Mouse (Mus musculus): ENCODE data around the gene Pgap2. TPM values are rescaled to one million over a fixed set of nuclear protein-coding genes. Genes with fewer than 3 reads are reported as not detected.

Gene Pgap2
- total RNA-seq (2012; rRNA removed) = 21.1 and 29.2 TPM in 2 replicates
- polyA plus RNA-seq (2012; ENCODE audit: insufficient read depth in 1 of 2, insufficient read length in 2 of 2, low read depth in 1 of 2, low replicate concordance in 2 of 2, missing spikeins in 1 of 2) = 10 to 100 TPM in 1 of 2 experiments, not detected in 1; 91.1 TPM

DNA sequence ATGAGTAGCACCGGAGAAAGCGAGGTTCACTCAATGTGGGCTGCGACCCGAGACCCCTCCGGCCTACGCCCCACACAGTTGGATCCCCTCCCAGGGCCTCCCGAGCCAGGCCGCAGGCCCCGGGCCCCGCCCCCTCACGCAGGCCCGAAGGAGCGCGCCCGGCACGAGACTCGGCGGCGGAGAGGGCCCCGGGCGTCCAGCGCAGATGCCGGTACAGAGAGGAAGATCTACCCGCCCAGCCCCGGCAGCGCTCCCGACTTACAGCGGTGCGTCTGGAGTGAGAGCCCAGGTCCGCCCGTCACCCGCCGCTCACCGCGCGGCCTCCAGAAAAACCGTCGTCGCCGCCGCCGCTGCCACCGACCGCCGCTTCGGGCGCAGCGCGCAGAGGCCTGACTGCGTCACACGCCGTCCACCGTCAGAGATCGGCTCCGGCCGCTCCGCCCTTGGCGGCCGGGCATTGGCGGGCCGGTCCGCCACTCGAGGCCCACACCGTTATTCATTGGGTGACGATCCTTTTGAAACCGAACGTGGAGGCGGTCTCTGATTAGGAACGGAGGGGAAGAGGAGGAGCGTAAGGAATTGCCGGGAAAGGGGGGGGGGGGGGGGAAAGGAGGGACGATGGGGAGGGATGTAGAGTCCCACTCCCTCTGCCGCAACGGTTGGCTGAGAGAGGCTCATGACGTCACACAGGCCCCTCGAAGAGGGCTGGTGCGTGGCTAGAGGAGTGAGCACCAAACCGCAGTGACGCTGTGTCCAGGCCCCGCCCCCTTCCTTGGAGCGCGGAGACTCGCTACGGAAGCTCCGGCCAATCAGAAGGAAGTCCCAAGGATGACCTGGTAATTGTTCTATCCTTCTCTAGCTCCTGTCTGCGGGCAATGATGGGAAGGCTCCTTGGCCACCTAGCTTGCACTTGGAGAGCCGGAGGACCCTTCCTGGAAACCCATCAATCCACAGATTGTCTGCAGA, at the start of gene Pgap2, which contains the start of gene Nup98:
Gene Pgap2 (plus strand): TSS at position 453 of the 966 bp plus-strand sequence.
Gene Nup98 (minus strand): TSS at position 421 of the 966 bp plus-strand sequence.
- Histone ChIP-seq H3K9ac (ENCODE audit: control insufficient read depth, low read depth, low read length, poor library complexity, severe bottlenecking) (peak within 1 kb of the TSS; percentile 91), H3K27me3 (ENCODE audit: control insufficient read depth in 1 of 2, insufficient read depth in 2 of 2, low read length in 2 of 2) (no peaks in the 10 kb centered on the region), H3K9me3 (replicated peaks; ENCODE audit: insufficient read depth, low read length) (no peaks in the 10 kb centered on the region), H3K4me3 (ENCODE audit: control insufficient read depth in 1 of 2, insufficient read depth in 1 of 2, low read depth in 2 of 2, low read length in 2 of 2) (peak within 1 kb of the TSS; percentile 77 to 78), H3K27ac (ENCODE audit: control insufficient read depth, low read depth, low read length) (peak within 1 kb of the TSS; percentile 80), H3K4me1 (ENCODE audit: control insufficient read depth in 1 of 2, insufficient read depth in 2 of 2, low read length in 2 of 2) (peaks cover 4 to 11% of the 10 kb centered on the region in 2 experiments; a peak in 3 of 4 replicates), H3K79me2 (ENCODE audit: control insufficient read depth, insufficient read depth, low read length, poor library complexity) (peaks cover 27% of the 10 kb centered on the region), H3K36me3 (ENCODE audit: control insufficient read depth in 1 of 2, insufficient read depth in 2 of 2, low read length in 2 of 2) (peaks cover 9 to 37% of the 10 kb centered on the region in 2 experiments; a peak in 3 of 4 replicates)
- peak; percentile 100 for DNase-seq (ENCODE audit: low read depth, low spot score)
- TF ChIP-seq ZKSCAN1 (IDR thresholded peaks at IDR 0.05; ENCODE audit: low read depth, low read length) (no peak), TBP (IDR thresholded peaks at IDR 0.05; ENCODE audit: low read depth, low read length) (peak; percentile 63), MEF2A (IDR thresholded peaks at IDR 0.05; ENCODE audit: extremely low read depth, insufficient replicate concordance, low read depth, low read length, poor library complexity, severe bottlenecking) (0 out of 2 replicates have a peak, but pooled peaks have one; percentile 38), BHLHE40 (IDR thresholded peaks at IDR 0.05; ENCODE audit: borderline replicate concordance, low read depth, low read length) (peak; percentile 97), USF1 (IDR thresholded peaks at IDR 0.05; ENCODE audit: low read depth, low read length) (peak; percentile 59), CHD1 (IDR thresholded peaks at IDR 0.05; ENCODE audit: low read depth, low read length) (no peak), POLR2AphosphoS2 (IDR thresholded peaks at IDR 0.05; ENCODE audit: low read length) (peak; percentile 12; the same call in 1 of the 2 replicates), NELFE (IDR thresholded peaks at IDR 0.05; ENCODE audit: low read depth, low read length) (peak; percentile 65), MAX (IDR thresholded peaks at IDR 0.05; ENCODE audit: low read length) (peak; percentile 85), CTCF (IDR thresholded peaks at IDR 0.05 in 2 of 3, conservative IDR thresholded peaks at IDR 0.05 in 1 of 3; ENCODE audit: control insufficient read depth in 1 of 3, insufficient read depth in 1 of 3, low read depth in 2 of 3, low read length in 3 of 3, poor library complexity in 1 of 3, severe bottlenecking in 1 of 3) (no peak; a peak in 1 of 6 replicates), HCFC1 (IDR thresholded peaks at IDR 0.05; ENCODE audit: low read depth, low read length) (peak; percentile 80), TAL1 (IDR thresholded peaks at IDR 0.05; ENCODE audit: low read length) (no peak), MYB (IDR thresholded peaks at IDR 0.05; ENCODE audit: low read depth, low read length) (no peak), MYC (IDR thresholded peaks at IDR 0.05; ENCODE audit: low read depth, low read length) (peak; percentile 23; the same call in 1 of the 2 replicates), JUND (IDR thresholded peaks at IDR 0.05; ENCODE audit: low read depth, low read length) (no peak), NRF1 (IDR thresholded peaks at IDR 0.05; ENCODE audit: insufficient read depth, low read depth, low read length, poor library complexity, severe bottlenecking) (peak; percentile 54; the same call in 1 of the 2 replicates), MAZ (IDR thresholded peaks at IDR 0.05; ENCODE audit: low read depth, low read length) (peak; percentile 63; the same call in 1 of the 2 replicates), GATA1 (IDR thresholded peaks at IDR 0.05; ENCODE audit: low read depth, low read length) (no peak; the same call in 1 of the 2 replicates), GABPA (IDR thresholded peaks at IDR 0.05; ENCODE audit: low read depth, low read length) (peak; percentile 1; the same call in 1 of the 2 replicates), ZNF384 (IDR thresholded peaks at IDR 0.05; ENCODE audit: low read depth, low read length) (no peak), SIN3A (IDR thresholded peaks at IDR 0.05; ENCODE audit: low read length) (peak; percentile 68), TCF12 (IDR thresholded peaks at IDR 0.05; ENCODE audit: low read depth, low read length) (no peak), ETS1 (IDR thresholded peaks at IDR 0.05; ENCODE audit: low read depth, low read length) (peak; percentile 60; the same call in 1 of the 2 replicates), USF2 (IDR thresholded peaks at IDR 0.05; ENCODE audit: borderline replicate concordance in 1 of 2, insufficient read depth in 1 of 2, low read depth in 1 of 2, low read length in 2 of 2) (no peak), ZMIZ1 (IDR thresholded peaks at IDR 0.05; ENCODE audit: low read depth, low read length) (peak; percentile 35), MXI1 (IDR thresholded peaks at IDR 0.05; ENCODE audit: low read depth, low read length) (peak; percentile 76), POLR2A (IDR thresholded peaks at IDR 0.05; ENCODE audit: control insufficient read depth in 1 of 2, insufficient read depth in 1 of 2, low read depth in 1 of 2, low read length in 2 of 2, poor library complexity in 1 of 2) (peak; percentile 85 to 87)
